Mouse (Mus musculus) cerebellum, postnatal 36 days (tissue): Measurements from ENCODE around the gene Fam53b.
A peak's percentile ranks its signal among the peaks of the same experiment; 100 is the strongest.

Experiments used
- DNase-seq, 2 experiments: peaks; one replicate each; pipeline ENCODE4 v3.0.0; 2021 to 2022; ENCODE audit warnings: mixed read lengths in 2 of 2

The Fam53b gene

DNA sequence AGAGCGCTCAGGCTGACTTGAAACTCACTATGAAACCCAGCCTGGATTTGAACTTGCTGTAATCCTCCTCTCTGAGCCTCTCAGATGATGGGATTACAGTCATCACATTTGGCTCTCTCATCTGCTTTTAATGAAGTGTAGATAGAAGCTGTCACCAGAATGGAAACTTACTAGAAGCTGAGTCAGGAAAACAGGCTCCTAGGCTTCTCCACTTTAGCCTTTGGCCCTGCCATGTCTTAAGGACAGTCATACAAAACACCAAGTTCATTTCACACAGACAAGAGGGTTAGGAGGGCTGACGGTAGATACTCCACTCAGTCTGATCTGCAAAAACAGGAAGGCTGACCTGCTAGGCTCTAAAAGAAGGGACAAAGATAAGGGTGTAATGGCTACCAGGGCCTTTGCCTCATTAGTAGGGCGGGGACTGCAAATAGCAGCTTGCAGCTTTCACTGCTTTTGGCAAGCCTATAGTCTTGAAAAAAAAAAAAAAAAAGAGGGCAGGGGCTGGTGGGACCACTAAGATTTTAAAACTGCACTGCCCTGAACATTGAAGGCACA is 48.0 kb downstream of the Fam53b start:
- DNase-seq: no peak

DNA sequence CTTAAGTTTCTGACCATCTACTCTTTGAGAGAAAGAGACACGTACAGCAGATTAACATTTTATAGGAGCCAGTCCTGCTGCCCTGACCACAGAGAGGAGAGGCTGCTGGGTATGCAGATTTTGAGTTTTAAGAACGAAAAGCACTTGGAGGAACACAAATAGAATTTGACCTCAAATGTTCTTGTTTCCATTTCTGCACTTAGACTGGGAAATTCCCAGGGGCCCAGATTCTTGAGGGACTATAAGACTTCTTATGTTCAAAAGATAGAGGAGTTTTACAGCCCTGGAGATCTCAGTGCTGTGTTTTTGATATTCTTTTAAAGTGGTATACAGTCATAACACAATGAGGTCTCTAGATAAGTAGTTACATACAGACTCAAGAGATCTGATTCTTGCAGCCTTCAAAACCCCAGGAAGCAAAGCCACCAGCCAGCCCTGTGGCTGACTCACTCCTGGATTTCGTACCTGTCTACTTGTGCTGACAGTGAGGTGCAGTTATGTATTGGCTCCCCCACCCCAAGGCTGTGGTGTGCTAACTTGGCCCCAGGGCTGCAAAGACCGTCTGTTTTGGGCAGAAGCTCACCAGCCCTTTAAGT is 48.7 kb downstream of the Fam53b start:
- DNase-seq: no peak

DNA sequence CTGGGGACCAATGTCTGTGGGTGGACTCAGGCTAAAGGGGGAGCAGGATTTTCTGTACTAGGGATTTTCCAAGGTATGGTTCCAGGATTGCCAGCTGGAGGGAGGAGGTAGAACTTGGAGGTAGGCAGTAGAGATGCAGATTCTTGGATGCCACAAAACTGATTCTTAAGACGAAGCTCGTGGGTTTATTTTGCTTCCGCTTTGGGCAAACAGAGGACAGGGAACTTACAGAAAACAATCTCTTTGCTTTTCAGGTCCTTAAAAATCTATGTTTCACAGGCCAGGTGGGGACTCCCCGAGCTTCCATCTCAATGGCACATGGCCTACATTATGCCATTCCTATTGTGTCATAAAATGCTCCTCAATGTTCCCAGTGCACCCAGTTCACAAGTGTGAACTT is 49.4 kb downstream of the Fam53b start:
- no peak for DNase-seq

- no peak for DNase-seq
These were observed 49.8 kb downstream of the Fam53b start for GRCm38 (mm10) chr7:132763911-132764310.

DNA sequence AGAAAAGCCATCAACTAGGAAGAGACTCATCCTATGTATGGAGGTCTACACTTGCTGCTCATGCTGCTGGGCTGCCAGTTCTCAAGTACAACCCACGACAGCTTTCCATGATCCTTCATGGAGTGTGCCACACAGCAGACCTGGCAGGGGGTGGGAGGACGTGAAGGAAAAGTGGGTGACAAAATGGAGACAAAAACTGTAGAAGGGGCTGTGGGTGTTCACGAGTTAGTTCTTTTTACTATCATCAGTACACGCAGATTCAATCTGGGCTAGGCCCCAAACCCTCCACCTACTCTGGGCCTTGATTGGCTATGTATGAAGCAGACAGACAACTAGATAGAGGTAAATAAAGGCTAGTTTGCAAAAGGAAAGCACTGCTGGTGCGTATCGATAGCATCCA is 50.3 kb downstream of the Fam53b start:
- DNase-seq: no peak

DNA sequence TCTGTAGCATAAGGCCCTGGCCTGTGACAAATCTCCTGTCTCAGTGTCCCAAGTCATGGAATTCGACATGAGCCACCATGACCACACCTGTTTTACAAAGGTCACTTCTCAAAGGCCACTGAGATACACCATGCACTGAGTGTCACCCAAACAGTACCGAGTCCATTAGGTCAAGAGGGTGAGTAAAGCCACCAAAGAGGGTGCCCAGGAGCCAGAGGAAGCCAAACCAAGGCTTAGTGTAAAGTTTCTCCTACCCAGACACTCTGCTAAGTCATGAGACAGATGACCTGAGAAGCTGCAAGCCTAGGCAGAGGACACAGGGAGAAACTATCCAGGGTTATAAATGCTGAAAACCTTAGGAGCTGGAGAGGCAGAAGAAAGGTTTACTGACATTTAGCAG is 52.3 kb downstream of the Fam53b start:
- no peak for DNase-seq

DNA sequence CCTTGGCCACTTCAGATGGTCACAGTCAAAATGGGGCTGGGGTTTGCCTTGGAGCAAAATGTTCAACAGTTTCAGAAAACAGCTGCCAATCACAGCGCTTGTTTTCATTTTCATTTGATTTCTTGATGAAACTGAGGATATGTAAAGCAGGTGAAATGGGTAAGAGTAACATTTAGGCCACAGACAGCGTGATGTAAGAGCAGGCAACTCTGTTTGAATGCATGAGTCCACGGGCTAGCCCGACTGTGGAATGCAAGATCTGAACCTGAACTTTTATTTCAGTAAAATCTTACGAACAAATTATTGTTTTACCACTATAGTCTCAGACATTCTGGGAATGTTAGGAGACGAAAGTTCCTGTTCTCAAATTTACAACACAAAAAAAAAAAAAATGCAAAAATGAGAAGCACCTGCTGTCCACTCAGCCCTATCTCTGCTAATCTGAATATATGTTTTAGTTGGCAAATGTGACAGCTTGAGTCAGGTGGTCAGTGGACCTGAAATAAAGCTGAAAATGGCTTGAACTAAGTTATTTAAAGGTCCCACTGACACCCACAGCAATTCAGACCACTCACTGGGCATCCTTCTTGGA is 53.0 kb downstream of the Fam53b start:
- no peak for DNase-seq

DNA sequence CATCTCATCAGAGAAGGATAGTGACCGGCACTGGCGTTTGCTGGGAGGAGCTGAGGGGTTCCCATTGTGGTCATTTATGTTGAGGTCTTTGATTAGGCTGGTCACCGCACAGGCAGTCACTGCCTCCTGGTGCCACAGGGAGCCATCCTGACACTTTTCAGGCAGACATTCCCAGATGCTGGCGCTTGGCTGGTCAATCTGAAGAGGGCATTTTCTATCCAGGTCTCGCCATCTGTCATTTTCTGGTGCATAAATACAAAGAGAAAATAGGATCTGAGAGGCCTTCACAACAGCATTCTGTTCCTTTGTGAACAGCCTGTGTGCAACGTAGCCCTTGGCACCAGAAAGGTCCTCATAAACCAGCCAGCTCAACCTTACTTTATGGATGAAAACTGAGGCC is 53.8 kb downstream of the Fam53b start:
- DNase-seq: peak; percentile 69 to 72

- DNase-seq: peak in 1 of 2 experiments; percentile 63
These were observed 54.2 kb downstream of the Fam53b start for GRCm38 (mm10) chr7:132759405-132759891.

- peak in 1 of 2 experiments; percentile 57 for DNase-seq
These were observed 54.8 kb downstream of the Fam53b start for GRCm38 (mm10) chr7:132758875-132759274.

DNA sequence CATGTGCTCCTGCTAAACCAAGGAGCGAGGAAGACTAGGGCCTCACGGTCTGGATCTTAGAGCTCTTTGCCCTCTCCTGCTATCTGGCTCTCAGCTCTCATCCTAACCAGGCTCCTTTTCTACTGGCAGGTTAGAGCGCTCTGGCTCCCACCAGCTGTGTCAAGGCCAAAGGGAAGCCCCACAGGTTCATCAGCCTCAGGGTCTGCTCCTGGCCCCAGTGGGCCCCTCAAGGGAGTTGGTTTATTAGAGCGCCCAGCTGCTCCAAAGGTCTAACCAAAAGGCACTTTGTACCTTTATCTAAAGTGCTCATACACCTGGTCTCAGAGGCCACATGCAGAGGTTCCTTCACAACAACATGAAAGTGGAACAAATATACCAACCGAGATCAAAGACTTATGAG is 57.4 kb downstream of the Fam53b start:
- DNase-seq: no peak

GRCm38 (mm10) chr7:132754389-132754750 is 59.3 kb downstream of the Fam53b start:
- DNase-seq: peak; percentile 47 to 54

DNA sequence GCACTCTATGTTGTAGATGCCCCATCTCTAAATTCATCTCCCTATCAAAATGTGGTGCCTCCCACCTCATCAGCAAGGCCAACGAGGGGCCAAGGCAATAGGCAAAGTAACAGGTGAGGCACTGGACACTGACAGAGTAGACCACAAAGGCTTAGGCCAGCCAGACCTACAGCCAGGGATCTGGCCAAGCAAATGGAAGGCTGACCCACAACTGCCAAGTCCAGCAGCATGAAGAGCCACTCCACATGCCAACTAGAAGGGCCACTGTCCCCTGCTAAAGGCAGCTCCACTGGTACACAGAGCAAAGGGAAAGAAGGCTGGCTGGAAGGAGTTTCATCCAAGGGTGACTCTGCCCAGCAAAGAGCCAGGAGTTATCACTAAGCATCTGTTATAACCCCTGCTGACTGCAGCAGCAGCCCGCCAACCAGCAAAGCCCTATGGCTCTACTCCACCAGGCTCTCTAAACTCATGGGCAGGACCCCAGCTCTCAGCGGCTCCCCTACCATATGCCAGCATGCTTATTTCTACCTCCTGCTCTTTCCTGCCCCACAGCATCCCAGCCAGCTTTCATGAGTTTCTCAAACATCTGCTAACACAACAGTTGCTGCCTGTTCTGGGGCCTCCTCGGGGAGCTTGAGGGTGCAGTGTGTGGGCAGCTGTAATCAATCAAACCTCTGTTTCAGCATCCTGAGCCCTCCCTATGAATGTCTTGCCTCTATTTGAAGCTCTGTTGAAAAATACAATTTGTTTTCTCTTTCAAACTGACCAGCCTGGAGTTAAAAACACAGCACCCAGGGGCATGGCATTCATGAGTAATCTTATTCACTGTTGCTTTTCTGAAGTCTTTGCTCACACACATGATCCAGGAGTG is 59.9 kb downstream of the Fam53b start:
- no peak for DNase-seq

GRCm38 (mm10) chr7:132751716-132752115 is 62.0 kb downstream of the Fam53b start:
- no peak for DNase-seq

- DNase-seq: no peak
These were observed 64.2 kb downstream of the Fam53b start for GRCm38 (mm10) chr7:132749504-132749903.

- no peak for DNase-seq
These were observed 65.5 kb downstream of the Fam53b start for GRCm38 (mm10) chr7:132748076-132748769.

DNA sequence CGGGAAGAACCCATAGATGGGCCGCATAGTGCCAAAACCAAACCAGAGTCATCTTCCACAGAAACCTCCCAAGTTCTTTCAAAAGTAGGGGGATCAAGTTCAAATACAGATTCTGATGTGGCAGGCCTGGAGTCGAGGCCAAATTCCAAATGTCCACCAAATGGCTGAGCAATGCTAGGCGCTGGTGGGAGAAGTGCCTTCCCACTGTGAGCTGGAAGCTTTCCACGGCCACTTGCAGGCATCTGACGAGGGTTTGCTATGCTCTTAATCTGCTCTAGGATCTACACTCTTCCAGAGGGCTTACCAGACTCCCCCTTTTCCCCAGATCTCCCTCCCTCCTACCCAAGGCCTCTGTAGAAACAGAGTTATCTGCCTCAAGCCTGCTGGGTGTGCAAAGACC is 66.6 kb downstream of the Fam53b start:
- peak; percentile 67 to 69 for DNase-seq

DNA sequence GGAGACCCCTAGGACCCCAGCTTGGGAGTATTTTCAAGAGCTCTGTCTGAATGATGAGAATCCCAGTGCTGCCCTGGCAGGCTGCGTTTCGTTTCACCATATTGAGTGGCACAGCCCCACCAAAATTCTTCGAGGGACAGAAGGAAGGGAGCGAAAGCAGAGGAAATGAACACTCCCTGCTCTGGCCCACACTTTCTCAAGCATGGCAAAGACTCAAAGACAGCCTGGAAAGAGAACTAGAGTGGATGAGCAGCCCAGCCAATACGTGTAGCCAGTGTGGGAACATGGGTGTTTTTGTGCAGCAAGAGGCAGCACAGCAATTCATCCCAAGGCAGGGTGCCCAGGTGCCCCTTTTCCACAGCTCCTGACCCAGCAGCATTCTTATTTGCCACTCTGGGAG is 70.8 kb downstream of the Fam53b start:
- DNase-seq: no peak

- DNase-seq: no peak
These were observed 73.9 kb downstream of the Fam53b start for GRCm38 (mm10) chr7:132739829-132740228.

GRCm38 (mm10) chr7:132738844-132739243 is 74.8 kb downstream of the Fam53b start:
- peak; percentile 67 to 73 for DNase-seq

- peak; percentile 73 to 79 for DNase-seq
These were observed 77.4 kb downstream of the Fam53b start for GRCm38 (mm10) chr7:132736099-132736862.

DNA sequence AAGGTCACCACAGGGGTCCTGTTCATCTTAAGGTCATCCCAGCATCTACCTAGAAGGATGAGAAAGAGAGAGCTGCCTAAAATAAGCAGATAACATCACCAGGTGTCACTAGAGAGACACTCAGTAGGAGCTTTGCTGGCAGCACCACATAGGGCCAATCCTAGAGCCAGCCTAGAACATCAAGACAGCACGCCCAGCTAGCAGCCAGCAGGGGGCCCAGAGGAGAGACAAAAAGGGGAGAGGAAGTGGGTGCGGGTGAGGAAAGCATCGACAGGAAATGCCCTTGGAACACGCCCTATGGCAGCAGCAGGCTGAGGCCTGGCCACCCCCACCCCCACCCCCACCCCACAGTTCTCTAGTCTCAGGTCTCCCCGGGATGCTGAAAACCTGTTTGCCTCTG is 78.5 kb downstream of the Fam53b start:
- no peak for DNase-seq
